Mouse (Mus musculus) cerebellum, adult 9-10 months (tissue): ENCODE data around the gene Pdk4.

Experiments
- DNase-seq: peaks from one replicate; pipeline ENCODE4 v3.0.0; 2022

Gene Pdk4

GRCm38 (mm10) chr6:5444331-5444898, 51.7 kb downstream of the Pdk4 start:
- no peak for DNase-seq

DNA sequence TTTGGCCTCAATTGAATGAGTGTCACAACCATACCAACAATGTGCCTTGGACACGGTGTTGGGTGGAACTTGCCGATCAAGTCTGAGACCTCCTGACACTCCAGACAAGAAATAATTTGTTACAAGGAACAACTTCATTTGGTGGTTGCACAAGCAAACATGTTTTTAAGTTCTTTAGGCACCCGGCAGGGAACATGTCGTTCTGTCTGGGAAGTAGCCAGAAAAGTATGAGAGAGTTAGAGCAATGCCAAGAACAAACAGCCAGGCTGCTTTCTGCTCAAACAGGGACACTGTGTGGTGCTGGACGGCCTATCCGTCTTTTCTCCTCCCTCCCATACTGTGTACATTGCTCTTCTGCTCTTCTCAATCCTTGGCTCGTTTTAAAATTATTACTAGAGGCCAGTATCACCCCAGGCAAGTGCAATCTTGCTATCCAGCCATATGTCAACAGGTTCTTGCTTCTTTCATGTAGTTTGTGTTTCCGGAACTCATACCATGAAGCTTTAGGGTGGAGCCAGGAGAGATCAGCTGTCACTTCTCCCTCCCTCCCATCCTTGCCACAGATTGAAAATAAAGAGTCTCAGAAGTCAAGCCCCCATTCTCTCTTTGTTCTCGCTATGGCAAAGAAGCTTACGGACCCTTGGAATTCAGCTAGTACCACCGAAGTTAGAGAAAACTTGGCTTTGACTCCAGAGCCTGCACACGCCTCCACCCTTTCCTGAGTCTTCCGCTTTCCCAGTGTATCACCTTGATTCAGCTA, 52.8 kb downstream of the Pdk4 start:
- no peak for DNase-seq

DNA sequence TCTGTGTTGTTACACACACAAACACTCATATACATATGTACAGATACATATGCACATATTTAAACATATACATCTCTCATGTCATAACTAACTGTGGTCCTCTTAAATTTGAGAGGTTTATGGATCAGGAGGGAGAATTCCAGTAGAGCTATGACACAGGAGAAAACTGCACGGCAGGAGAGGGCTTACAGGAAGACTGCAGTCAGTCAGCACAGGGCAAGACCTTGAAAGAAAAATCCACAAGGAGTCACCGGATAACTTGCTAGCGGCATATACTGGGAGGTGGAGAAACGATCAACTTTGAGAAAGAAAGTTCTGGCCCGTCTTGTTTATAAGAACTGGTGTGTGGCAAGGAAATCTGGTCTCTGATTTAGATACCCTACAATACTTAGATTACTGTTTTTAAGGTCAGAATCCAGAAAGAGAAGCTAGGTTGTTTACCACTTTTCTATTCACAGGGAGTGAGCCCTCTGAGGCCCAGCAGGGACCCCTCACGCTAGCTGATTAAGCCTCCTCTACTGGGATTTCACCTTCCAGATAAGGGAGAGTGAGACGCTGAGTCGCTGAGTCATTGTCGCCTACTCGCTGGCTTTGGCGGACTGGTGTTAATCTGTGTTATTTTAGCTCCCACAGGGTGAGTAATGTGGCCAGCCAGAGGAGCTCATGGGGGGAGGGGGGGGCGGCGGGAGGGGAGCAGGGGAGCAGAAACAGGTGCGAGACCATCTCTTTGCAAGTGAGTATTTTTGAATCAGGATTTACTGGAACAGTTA, 53.6 kb downstream of the Pdk4 start:
- no peak for DNase-seq

DNA sequence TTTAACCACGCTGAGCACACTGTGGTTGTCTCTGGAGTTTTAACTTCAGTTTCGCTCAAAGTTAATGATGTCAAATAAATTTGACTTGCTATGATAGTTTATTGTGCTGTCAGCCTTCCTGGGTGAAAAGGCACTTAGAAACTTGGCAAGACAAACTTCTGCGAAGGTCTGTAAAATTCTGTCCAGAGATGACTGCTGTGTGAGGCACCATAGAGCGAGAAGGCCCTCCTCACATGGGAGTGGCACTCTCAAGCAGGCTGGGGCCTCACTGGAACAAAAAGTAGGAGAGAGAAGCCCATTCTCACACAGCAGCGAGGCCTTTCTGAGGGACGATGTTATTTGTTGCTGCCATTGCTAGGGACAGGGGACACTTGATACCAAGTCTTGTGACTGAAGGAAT, 54.9 kb downstream of the Pdk4 start:
- no peak for DNase-seq

DNA sequence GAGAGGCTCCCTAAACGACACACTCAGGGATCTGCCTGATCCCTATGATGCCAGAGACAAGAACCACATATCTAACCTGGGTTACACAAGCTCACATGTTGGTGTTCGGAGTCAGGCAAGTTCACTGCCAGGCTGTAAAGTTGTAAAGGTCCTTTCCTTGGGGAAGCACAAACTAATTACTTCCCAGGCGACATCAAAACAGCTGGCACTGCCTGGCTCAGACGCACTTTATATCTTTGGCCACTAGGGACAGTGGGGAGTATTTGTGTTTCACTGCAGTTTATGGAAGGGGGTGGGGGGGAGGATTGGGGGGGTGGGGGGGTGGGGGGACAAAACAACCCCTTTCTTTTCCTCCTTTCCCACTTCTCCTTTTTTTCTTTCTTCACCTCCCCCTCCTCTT, 58.4 kb downstream of the Pdk4 start:
- DNase-seq = no peak

DNA sequence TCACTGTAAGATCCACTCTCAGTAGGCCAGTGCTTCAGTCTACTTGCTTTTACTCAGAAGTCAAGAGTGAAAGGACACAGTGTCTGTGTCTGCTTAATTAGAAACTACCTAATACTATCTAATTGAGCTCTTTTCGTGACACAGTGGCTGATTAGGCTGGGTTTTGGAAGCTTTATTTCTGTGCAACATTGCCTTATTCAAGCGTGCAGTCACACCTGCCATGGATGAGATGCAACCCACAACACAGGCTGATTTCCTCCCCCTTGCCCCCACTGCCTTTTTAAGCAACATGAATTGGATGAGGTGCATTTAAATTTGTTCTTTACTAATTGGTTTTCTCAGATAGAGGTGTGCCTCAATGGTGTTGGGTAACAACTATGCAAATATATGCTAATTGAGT, 62.2 kb downstream of the Pdk4 start:
- DNase-seq = no peak
